Mouse (Mus musculus): ENCODE measurements around the gene Col27a1. TPM values are rescaled to one million over a fixed set of nuclear protein-coding genes. Genes with fewer than 3 reads are reported as not detected.

The Col27a1 gene
- 1 to 10 TPM; 2.5 to 3.1 TPM for total RNA-seq (2021)

GRCm38 (mm10) chr4:63213907-63214621, at the start of gene Col27a1:
Gene Col27a1, plus strand, starts transcription at chr4:63214004.
- intact Hi-C loops (cut with DNase I), result loop anchor here (2.0 kb wide), 1 partner anchor 93 kb away; no protein-coding TSS in a partner anchor

DNA sequence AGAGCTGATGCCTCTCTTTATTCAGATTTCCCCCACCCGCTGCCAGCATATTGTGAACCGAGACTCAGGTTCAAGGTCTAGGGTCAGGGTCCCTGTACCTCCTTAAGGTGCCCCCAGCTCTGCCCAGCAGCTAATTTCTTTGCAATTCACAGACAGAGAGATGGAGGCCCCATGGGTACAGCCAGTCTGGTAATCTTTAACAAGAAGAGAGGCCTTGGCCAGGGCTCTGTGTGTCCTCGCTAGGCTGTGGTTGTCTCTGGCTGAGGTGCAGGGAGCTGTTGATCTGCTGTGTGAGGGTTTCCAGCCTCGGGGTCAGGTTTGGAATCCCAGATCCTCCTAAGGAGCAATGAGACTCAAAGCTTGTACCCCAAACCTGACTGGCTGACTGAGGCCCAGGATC, 48.2 kb upstream of the Col27a1 start:
- intact Hi-C loops (cut with DNase I), result no loop called here

More at GRCm38 (mm10) chr4:63213907-63214621, at the start of gene Col27a1:
- no peak for DNase-seq

DNA sequence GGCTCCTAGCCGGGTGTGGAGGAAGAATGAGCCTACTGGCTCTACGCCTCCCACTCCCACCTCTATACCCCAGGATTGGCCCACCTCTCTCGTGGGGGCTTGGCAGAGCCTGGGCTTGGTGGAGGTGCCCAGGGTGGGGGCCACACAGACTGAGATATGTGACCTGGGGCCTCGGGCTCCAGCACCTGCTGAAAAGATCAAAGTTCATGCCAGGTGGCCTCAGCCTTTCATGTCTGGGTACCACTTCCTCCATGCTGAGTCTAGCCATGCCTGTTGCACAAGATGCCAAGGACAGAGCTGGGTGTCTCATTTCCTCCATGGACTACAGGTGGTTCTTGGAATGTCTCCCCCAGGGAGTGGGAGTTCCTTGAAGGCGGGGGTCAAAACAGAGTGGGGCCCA, 47.5 kb upstream of the Col27a1 start:
- intact Hi-C loops (cut with DNase I), result no loop called here

More for the DNA sequence above, 48.2 kb upstream of the Col27a1 start:
- DNase-seq, result no peak

DNA sequence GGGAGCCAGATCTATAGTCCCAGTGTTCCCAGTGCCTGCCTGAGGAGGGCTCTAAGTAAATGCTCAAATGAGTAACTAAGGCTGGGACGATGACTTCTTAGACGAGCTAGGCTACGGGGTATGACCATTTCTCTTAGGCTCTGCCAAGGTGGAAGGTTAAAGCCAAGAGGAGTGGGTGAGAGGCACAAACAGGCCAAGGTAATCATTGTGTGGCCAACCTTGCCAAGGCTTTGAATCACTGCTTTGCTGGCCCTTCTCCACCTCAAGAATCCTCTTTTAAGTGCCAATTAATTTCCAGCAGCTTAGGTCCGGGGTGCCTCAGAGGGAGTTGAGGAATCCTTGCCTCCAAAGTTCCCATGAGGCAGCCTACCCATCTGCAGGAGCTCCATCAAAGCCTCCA, 43.7 kb upstream of the Col27a1 start:
- intact Hi-C loops (cut with DNase I), result no loop called here
- DNase-seq, result no peak

More for the DNA sequence above, 47.5 kb upstream of the Col27a1 start:
- DNase-seq, result no peak

DNA sequence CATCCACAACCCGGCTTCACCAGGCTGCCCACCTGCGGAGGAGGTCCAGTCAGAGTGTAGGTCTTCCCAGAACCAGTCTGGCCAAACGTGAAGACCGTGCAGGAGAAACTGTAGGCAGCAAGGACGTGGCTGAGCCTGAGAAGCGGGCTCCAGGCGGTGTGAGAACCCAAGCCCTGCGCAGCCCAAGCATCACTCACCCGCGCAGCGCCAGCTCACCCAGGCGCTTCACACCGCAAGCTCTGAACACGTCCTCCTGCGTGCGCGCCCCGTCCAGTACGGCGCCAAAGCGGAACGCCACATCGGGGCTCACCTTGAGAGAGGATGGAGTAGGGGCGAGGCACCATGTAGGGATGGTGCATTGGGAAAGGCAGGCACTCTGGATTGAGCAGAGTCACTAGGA, 42.7 kb upstream of the Col27a1 start:
- DNase-seq, result no peak
- intact Hi-C loops (cut with DNase I), result no loop called here

GRCm38 (mm10) chr4:63171969-63172685, 41.7 kb upstream of the Col27a1 start, which contains the start of gene Kif12:
Gene Kif12, minus strand, starts transcription at chr4:63172131.
- intact Hi-C loops (cut with DNase I), result no loop called here
- DNase-seq, result no peak

DNA sequence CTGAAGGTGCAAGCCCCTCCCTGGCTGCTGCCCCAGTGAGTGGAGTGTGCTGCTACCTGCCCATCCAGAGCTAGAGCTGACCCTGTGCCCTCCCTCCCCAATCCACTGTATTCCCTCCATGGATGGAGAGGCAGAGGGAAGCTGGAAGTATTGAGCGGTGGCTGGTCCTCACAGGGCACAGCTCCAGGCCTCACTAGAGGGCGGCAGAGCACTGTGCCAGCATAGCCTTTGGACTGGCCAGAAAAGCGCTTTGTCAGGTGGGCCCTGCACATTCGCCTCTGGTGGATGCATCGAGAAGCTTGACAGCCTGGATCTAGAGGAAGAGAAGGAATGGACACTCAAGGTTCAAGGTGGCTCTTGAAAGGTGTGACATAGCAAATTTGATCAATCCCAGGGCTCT, 32.2 kb upstream of the Col27a1 start:
- DNase-seq, result peak; percentile 83
- intact Hi-C loops (cut with DNase I), result loop anchor here (10.0 kb wide), 1 partner anchor 133 kb away; no protein-coding TSS in a partner anchor

GRCm38 (mm10) chr4:63186281-63186870, 27.4 kb upstream of the Col27a1 start:
- intact Hi-C loops (cut with DNase I), result loop anchor here (10.0 kb wide), 1 partner anchor 128 kb away; no protein-coding TSS in a partner anchor
- no peak for DNase-seq

GRCm38 (mm10) chr4:63191641-63192040, 22.2 kb upstream of the Col27a1 start:
- intact Hi-C loops (cut with DNase I), result no loop called here
- DNase-seq, result no peak

DNA sequence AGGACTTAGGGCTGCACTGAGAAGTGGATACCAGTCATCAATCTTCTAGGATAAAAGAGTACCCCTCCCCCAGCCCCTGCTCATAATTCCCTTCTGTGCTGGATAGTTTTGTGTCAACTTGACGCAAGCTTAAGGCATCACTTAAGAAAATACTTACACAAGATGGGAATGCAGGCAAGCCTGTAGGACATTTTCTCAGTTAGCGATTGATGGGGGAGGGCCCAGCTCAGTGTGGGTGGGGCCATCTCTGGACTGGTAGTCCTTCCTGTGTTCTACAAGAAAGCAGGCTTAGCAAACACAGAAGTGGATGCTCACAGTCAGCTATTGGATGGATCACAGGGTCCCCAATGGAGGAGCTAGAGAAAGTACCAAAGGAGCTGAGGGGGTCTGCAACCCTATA, 19.4 kb upstream of the Col27a1 start:
- intact Hi-C loops (cut with DNase I), result no loop called here
- no peak for DNase-seq

GRCm38 (mm10) chr4:63199366-63199765, 14.4 kb upstream of the Col27a1 start:
- DNase-seq, result no peak
- intact Hi-C loops (cut with DNase I), result no loop called here

GRCm38 (mm10) chr4:63203874-63204273, 9.9 kb upstream of the Col27a1 start:
- DNase-seq, result no peak
- intact Hi-C loops (cut with DNase I), result no loop called here

- peak; percentile 36 for DNase-seq
- intact Hi-C loops (cut with DNase I), result no loop called here
These were observed 8.2 kb upstream of the Col27a1 start for GRCm38 (mm10) chr4:63205583-63205982.

GRCm38 (mm10) chr4:63215185-63215992, 1.6 kb downstream of the Col27a1 start:
- intact Hi-C loops (cut with DNase I), result loop anchor here (2.0 kb wide), 1 partner anchor 91 kb away; no protein-coding TSS in a partner anchor

GRCm38 (mm10) chr4:63215993-63216531, 2.3 kb downstream of the Col27a1 start:
- intact Hi-C loops (cut with DNase I), result loop anchor here (2.0 kb wide), 1 partner anchor 91 kb away; no protein-coding TSS in a partner anchor
- DNase-seq, result peak; percentile 77

More at GRCm38 (mm10) chr4:63215185-63215992, 1.6 kb downstream of the Col27a1 start:
- peak; percentile 85 for DNase-seq

- DNase-seq, result peak; percentile 28
- intact Hi-C loops (cut with DNase I), result no loop called here
These were observed 2.8 kb downstream of the Col27a1 start for GRCm38 (mm10) chr4:63216566-63216965.

GRCm38 (mm10) chr4:63217513-63217912, 3.7 kb downstream of the Col27a1 start:
- intact Hi-C loops (cut with DNase I), result no loop called here
- DNase-seq, result no peak

- intact Hi-C loops (cut with DNase I), result no loop called here
These were observed 5.3 kb downstream of the Col27a1 start for GRCm38 (mm10) chr4:63219059-63219458.

GRCm38 (mm10) chr4:63219635-63220034, 5.8 kb downstream of the Col27a1 start:
- intact Hi-C loops (cut with DNase I), result no loop called here
- no peak for DNase-seq

More at GRCm38 (mm10) chr4:63219059-63219458, 5.3 kb downstream of the Col27a1 start:
- DNase-seq, result peak; percentile 64
